ENCODE assay signal across 9 mouse cellular contexts in the genomic region with DNA sequence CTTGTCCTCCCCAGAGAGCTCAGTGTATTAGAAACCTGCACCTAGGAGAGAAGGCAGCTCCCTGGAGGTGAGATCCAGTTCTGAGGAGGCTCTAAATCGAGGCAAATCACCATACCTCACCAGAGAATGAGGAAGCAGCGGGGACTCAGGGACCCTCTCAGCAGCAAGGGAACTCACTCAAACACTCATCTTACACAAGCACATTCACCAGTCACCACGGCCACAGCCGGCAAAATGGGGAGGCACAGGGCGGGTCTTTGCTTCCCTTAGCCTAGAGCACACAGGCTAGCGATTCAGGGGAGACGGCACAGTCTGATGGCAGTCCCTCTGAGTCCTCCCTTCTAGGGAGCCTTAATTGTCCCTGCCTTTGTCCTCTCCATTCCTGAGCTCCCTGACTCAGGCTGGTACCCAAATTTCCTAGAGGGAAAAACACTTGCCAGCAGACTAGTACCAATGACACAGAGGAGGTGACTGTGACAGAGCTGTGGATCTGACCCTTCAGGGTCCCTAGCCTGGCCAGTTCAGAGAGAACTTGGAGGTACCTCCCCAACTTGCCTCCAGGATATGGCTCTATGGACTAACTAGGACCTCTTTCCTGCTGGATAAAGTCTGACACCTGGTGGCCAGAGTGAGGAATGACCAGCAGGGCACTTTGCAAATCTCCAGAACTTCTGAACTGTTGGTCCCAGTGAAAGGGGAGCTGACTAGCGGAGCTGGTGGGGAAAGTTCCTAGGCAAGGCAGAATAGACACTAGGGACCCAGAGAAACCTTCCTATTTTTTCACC. TPM values are rescaled to one million over a fixed set of nuclear protein-coding genes. Genes with fewer than 3 reads are reported as not detected.
A peak's percentile ranks its signal among the peaks of the same experiment; 100 is the strongest.
DNase-seq lines count a peak whose midpoint lies in the region; TF ChIP-seq lines count a peak whose summit lies in the region.
"Had no signal": no experiment of that assay in that cellular context is flagged by ENCODE, and none has a peak within 500 bp of the region (broad histone marks: within the 10 kb centered on the region; RNA-seq: fewer than 3 reads in every experiment).

No protein-coding gene starts in this region.

- no peaks in the 10 kb centered on the region for H3K36me3 ChIP-seq in ES-Bruce4 (ENCODE audit: control insufficient read depth, insufficient read depth, low read length, poor library complexity, severe bottlenecking)

- H3K4me1 ChIP-seq in ES-Bruce4 (ENCODE audit: control insufficient read depth, insufficient read depth, low read length), result no peaks in the 10 kb centered on the region

- TF ChIP-seq CTCF in ES-Bruce4 (IDR thresholded peaks at IDR 0.05; ENCODE audit: low read depth, low read length), result peak; percentile 70

- H3K27me3 ChIP-seq in ES-Bruce4 (ENCODE audit: control insufficient read depth, insufficient read depth, low read length, poor library complexity, severe bottlenecking), result no peaks in the 10 kb centered on the region

- DNase-seq in A20 (ENCODE audit: low read depth, low spot score), result peak; percentile 78
- DNase-seq in cerebellum, adult 8-10 months, result peak; percentile 72
- peak; percentile 59 for DNase-seq in gastrocnemius, postnatal 10 days
- peak; percentile 74 to 79 for DNase-seq in kidney, adult 8-10 months
- DNase-seq in lung, adult 18-20 months, result peak; percentile 79 to 82
- DNase-seq in right cerebral cortex, adult 18-20 months, result peak; percentile 67
- DNase-seq in yolk sac, embryonic 10.5 days (ENCODE audit: low spot score), result peak; percentile 63

- no peak overlapping the region for H3K27ac ChIP-seq in ES-Bruce4 (ENCODE audit: insufficient read depth, low read length)

- no peaks in the 10 kb centered on the region for H3K9me3 ChIP-seq in ES-Bruce4 (replicated peaks; ENCODE audit: control insufficient read depth, insufficient read depth, low read length, poor library complexity, severe bottlenecking)

- TF ChIP-seq POLR2A in ES-Bruce4 (IDR thresholded peaks at IDR 0.05; ENCODE audit: insufficient read depth, low read length), result no peak

- no peak for TF ChIP-seq EP300 in ES-Bruce4 (IDR thresholded peaks at IDR 0.05; ENCODE audit: insufficient read depth, low read depth, low read length)

- H3K9ac ChIP-seq in ES-Bruce4 (ENCODE audit: low read depth, poor library complexity, severe bottlenecking), result no peak overlapping the region

- no peak overlapping the region for H3K4me3 ChIP-seq in ES-Bruce4 (ENCODE audit: low read depth, low read length)

RNA-seq across cellular contexts. Expression of a gene that starts 3.6 kb away (rescaled TPM):
- 21.9 and 26.7 TPM in 2 replicates for polyA plus RNA-seq in ES-Bruce4 (2011; ENCODE audit: insufficient read depth, insufficient read length, low read depth, missing spikeins)
- total RNA-seq in gastrocnemius, postnatal 10 days (2021), result 10 to 100 TPM; 26.1 to 31.9 TPM

RNA-seq across cellular contexts. Expression of a gene that starts 13.9 kb away (rescaled TPM):
- not detected in 2 replicates for polyA plus RNA-seq in ES-Bruce4 (2011; ENCODE audit: insufficient read depth, insufficient read length, low read depth, missing spikeins)
- not detected for total RNA-seq in gastrocnemius, postnatal 10 days (2021)
- polyA plus RNA-seq: liver, embryonic 16.5 days had no signal

RNA-seq across cellular contexts. Expression of a gene that starts 14.0 kb away (rescaled TPM):
- polyA plus RNA-seq in ES-Bruce4 (2011; ENCODE audit: insufficient read depth, insufficient read length, low read depth, missing spikeins), result 1.5 and 1.8 TPM in 2 replicates
- 1 to 10 TPM in 1 of 2 experiments, under 1 TPM in 1; 0.47 to 2.2 TPM for total RNA-seq in gastrocnemius, postnatal 10 days (2021)

RNA-seq across cellular contexts. Expression of a gene that starts 26.6 kb away (rescaled TPM):
- polyA plus RNA-seq in ES-Bruce4 (2011; ENCODE audit: insufficient read depth, insufficient read length, low read depth, missing spikeins), result 42.3 and 48.2 TPM in 2 replicates
- total RNA-seq in gastrocnemius, postnatal 10 days (2021), result 1 to 10 TPM; 4.1 to 6.0 TPM

RNA-seq across cellular contexts. Expression of a gene that starts 36.2 kb away (rescaled TPM):
- polyA plus RNA-seq in ES-Bruce4 (2011; ENCODE audit: insufficient read depth, insufficient read length, low read depth, missing spikeins), result 295 and 298 TPM in 2 replicates
- total RNA-seq in gastrocnemius, postnatal 10 days (2021), result 100 to 1,000 TPM; 339 to 348 TPM
